Mouse (Mus musculus) cerebellum, adult 9-10 months (tissue): Measurements from ENCODE around the gene Nbea.

Source experiments
- DNase-seq: peaks from one replicate; pipeline ENCODE4 v3.0.0; 2022

The Nbea gene

DNA sequence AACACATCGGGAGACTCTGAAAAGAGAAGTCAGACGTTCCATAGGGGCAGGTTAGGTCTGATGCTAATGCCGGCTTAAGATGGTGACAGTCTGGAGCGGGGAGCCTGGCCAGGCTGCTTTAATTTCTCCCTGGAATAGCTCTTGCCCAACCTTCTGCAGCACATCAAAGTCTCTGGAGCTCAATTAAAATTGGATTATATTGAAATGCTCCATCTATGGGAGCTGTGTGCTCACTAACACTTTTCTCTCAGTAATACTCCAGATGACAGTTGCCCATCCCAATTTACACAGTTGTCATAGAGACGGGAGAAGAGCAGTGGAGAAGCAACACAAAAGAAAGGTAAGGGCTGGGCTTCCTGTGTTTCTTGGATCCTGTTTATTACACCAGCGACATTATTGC is 442.1 kb downstream of the Nbea start:
- DNase-seq = no peak

- no peak for DNase-seq
Measured at GRCm38 (mm10) chr3:55733665-55734064, 449.8 kb downstream of the Nbea start.

DNA sequence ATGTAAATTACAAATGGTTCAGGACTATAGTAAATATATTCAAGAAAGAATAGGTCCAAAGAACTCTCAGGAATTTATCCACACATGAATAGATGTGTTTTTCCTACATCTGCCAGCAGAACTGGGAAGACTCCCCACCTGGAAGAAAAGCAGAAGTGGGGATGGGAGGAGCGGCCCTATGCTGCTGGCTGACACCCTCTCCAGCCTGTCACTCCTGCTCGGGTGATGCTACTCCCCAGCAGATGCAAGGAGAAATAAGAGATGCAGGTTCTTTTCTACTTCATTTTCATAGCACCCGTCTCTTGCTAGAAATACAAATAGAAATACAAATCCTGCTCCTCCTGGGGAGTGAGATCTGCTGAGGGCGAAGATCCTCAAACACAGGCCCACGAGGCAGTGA is 453.0 kb downstream of the Nbea start:
- DNase-seq = no peak

DNA sequence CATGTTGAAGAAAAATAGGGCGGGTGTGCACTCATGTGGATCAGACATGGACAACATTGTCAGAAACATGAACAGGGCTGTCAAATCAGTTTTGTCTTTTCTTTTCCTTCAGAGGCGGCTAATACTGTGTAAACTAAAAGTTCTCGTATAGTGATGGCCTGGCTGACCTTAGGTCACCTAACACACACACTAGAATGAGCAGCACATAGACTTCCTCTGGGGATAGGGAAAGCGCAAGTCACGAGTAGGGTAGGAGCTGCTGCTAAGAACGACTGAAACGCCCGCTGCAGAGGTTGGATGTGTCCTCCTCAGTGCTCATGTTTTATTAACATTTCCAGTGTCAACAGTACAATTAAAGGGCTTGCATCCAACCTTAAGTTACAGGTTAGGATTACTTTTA is 453.4 kb downstream of the Nbea start:
- DNase-seq = no peak

GRCm38 (mm10) chr3:55714260-55714659 is 469.2 kb downstream of the Nbea start:
- DNase-seq = no peak

DNA sequence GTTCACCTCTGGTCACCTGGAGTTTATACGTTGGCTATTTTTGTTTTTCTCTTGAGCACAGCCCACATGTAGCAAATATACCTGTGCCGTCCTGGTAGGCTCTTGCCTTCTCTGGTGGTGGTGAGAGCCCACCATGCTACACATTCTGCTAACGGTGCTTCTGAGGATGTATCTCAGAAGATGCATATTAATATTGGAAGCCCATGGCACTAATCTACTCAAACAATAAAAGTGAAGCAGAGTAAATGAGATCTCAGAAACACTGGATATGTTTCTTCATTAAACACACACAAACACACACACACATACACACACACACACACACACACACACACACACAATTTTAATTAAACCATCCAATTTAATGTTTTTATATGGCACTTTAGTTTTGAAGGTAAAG is 469.6 kb downstream of the Nbea start:
- no peak for DNase-seq

GRCm38 (mm10) chr3:55710300-55710699 is 473.2 kb downstream of the Nbea start:
- DNase-seq = no peak

GRCm38 (mm10) chr3:55701632-55702031 is 481.9 kb downstream of the Nbea start:
- no peak for DNase-seq

GRCm38 (mm10) chr3:55697174-55697573 is 486.3 kb downstream of the Nbea start:
- no peak for DNase-seq

- peak; percentile 12 for DNase-seq
Measured at GRCm38 (mm10) chr3:55693073-55693472, 490.4 kb downstream of the Nbea start.

- no peak for DNase-seq
Measured at GRCm38 (mm10) chr3:55688098-55688497, 495.4 kb downstream of the Nbea start.

DNA sequence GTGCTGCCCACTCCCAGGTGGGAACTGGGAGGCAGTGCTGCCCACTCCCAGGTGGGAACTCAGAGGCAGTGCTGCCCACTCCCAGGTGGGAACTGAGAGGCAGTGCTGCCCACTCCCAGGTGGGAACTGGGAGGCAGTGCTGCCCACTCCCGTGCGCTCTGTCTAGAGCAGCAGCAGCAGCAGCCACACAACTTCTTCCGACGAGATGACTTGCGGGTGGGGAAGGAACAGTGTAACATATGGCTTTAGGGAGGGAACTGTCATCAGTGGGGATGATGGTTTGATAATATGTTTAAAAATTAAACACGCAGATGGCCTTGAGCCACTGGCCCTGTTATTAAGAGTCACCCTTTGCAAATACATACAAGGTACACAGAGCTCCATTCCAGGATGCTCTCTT is 496.5 kb downstream of the Nbea start:
- no peak for DNase-seq

DNA sequence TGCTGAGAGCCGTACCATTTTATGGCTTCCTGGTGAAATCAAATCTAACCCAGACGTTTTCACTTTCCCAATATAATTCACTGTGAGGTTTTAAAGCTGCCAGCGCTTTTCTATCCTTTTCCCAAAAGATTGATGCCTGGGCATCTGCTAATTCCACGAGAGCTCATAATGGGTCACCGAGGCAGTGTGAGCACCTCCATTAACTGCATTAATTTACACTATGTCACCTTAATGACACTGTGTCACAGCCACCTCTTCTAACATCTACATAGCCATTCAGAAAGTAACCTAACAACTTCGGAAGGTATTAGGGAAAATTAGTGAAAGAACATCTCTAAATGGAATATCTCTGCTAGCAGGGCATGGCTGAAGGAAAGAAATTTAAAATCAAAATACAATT is 497.9 kb downstream of the Nbea start:
- DNase-seq = no peak

- DNase-seq = peak; percentile 17
Measured at GRCm38 (mm10) chr3:55684892-55685291, 498.6 kb downstream of the Nbea start.

- DNase-seq = no peak
Measured at GRCm38 (mm10) chr3:55677691-55678090, 505.8 kb downstream of the Nbea start.

- no peak for DNase-seq
Measured at GRCm38 (mm10) chr3:55674185-55674584, 509.3 kb downstream of the Nbea start.

DNA sequence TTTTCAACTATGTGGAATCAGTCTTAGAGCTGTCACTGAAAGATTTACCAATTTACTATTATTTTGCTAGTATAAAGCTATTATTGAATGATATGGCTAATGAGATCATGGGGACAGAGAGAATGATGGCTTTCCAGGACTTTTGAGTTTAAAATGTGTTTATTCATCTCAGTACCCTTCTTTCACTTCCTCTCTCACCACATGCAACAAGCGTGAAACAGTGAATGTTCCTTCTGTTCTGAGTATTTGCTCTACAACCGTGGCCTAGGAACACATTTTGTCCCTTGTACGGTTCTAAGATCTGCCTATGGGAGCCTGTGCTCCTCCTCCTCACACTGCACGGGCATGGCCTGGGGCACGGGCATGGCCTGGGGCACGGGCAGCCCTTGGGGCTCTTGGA is 516.5 kb downstream of the Nbea start:
- DNase-seq = no peak

DNA sequence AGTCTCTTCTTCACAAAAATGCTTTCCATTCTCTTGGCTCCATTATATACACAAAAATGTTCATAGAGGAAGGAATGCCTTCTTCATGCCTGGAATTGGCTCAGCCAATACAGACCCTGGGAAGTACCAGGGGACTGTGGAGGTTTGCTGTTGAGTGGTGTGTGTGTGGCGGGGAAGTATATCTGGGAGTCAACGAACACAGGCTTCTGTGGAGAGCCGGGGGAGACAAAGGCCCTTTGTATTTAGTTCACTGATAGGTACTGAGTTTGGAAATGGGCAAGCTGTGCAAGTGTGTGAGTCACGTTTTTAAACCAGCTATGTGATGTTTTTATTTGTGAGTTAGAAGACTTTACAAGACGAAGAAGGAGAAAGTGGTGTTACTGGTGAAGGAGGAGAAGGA is 517.6 kb downstream of the Nbea start:
- DNase-seq = no peak

DNA sequence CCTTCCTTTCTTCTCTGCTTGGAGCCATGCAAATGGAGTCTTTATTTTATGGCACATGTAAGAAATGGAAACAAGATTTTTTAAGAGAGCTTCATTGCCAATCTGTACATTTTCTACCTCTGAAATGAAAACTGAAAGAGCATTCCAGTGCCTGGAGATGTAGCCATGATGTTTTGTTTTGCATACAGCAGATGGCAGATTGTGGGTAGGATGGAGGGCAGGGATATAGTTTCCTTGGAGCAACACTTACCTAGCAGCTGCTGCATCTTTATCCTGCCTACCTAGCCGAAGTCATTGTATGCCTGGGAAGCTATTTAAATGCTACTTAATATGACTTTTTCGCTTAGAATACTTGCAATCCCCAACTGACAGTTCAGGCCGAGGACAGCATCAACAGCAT is 518.8 kb downstream of the Nbea start:
- no peak for DNase-seq

DNA sequence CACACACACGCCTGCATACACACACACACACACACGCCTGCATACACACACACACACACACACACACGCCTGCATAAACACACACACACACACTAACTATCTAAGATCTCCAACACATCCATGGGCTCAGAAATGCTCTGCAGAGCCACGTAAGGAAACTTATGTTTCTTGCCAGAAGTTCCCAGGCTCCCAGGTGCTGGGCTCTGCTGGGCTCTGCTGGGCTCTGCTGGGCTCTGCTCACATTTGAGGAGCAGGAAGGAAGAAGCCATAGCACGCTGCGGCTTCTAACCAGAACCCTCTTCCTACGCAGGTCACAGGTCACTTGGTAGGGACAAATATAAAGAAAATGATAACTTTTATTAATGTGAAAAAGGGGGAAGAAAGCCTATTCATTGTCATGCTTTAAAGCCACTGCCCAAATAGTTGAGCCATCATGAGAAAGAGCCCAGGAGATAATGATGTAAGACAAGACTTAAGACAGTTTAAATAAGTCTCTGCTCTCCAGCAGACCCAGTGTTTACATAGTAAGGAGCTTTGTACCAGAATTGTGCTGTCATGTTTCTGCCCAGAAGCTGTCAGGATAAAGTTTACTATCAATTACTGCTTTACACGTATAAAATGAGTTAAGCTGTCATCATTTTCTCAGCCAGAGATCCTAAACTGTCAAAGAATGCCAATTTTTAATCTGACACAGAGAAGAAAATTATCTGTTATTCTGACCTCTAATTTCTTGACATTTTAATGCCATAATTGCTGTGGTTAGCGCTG is 521.6 kb downstream of the Nbea start:
- no peak for DNase-seq

DNA sequence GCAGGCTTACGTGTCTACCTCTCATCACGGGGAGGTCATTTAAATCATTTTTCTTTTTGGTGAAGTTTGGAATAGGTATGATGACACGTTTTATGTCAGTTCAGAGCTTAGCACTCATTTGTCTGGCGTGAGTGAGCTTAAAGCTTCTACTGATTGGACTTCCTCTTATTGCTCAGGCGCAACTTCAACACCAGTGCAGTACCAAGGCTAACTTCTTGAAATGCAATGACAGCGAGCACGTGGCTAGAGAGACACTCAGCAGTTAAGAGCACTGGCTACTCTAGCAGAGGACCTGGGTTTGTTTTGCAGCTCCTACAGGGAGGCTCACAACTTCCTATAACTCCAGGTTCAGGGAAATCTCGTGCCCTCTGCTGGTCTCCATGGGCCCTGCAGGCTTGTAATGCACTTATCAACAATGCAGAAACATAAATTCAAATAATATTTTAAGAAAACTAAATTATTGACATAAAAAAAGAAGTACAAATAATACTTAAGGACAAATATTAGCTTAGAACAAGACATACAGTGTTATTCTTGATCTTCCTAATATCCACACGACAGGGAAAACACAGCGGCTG is 523.2 kb downstream of the Nbea start:
- no peak for DNase-seq

GRCm38 (mm10) chr3:55659558-55660215 is 523.8 kb downstream of the Nbea start:
- no peak for DNase-seq

GRCm38 (mm10) chr3:55652321-55652720 is 531.2 kb downstream of the Nbea start:
- DNase-seq = no peak

DNA sequence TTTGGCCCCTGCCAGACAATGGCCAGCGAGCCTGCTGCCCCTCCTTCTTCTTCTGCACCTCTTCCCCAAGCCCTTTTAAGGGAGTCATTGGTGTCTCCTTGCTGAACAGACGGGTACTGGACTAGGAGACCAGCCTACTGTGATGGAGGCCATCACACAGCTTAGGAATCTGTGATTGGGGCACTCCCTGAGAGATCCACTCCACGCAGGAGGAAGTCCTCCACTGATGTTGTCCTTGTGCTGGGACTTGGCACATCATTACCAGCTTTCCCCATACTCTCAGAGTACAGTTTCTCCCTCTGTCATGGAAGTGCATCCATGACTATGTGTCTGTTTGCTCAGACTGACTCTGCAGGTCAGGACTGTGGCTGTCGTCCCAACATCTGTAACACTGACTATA is 531.6 kb downstream of the Nbea start:
- no peak for DNase-seq
